12 mouse cellular contexts compared by ENCODE assay signal in genomic region chr9:47167681-47168240, GRCm38 (mm10).
DNase-seq lines count a peak whose midpoint lies in the region; ATAC-seq and TF ChIP-seq lines count a peak whose summit lies in the region.
"Had no signal": no experiment of that assay in that cellular context is flagged by ENCODE, and none has a peak within 500 bp of the region (broad histone marks: within the 10 kb centered on the region; RNA-seq: fewer than 3 reads in every experiment).

No protein-coding gene starts in this region.

- H3K27me3 ChIP-seq in embryonic facial prominence, embryonic 15.5 days = no peaks in the 10 kb centered on the region
- no peaks in the 10 kb centered on the region for H3K27me3 ChIP-seq in stomach, postnatal 0 days (ENCODE audit: control insufficient read depth, insufficient read depth, low read length)
- H3K27me3 ChIP-seq: forebrain, embryonic 15.5 days had no signal

- H3K9me3 ChIP-seq in embryonic facial prominence, embryonic 15.5 days (replicated peaks) = no peaks in the 10 kb centered on the region
- no peaks in the 10 kb centered on the region for H3K9me3 ChIP-seq in stomach, postnatal 0 days (ENCODE audit: control insufficient read depth, low read length)
- H3K9me3 ChIP-seq: forebrain, embryonic 15.5 days had no signal

- H3K4me2 ChIP-seq in embryonic facial prominence, embryonic 15.5 days (replicated peaks) = peak overlapping the region; percentile 49
- H3K4me2 ChIP-seq in stomach, postnatal 0 days (replicated peaks; ENCODE audit: low read depth) = peak overlapping the region; percentile 29
- H3K4me2 ChIP-seq: forebrain, embryonic 15.5 days had no signal

- WGBS in embryonic facial prominence, embryonic 15.5 days = 18% methylated on average over 20 of the region's 20 CpGs
- WGBS in stomach, postnatal 0 days = 48% methylated on average over 20 of the region's 20 CpGs

- ATAC-seq in embryonic facial prominence, embryonic 15.5 days (ENCODE audit: insufficient number of reproducible peaks, low FRiP score, low TSS enrichment, low read depth) = peak; percentile 69
- ATAC-seq in stomach, postnatal 0 days (ENCODE audit: low FRiP score, low TSS enrichment) = no peak
- ATAC-seq: forebrain, embryonic 15.5 days had no signal

- H3K4me3 ChIP-seq in embryonic facial prominence, embryonic 15.5 days (replicated peaks) = peak overlapping the region; percentile 31
- H3K4me3 ChIP-seq in stomach, postnatal 0 days (ENCODE audit: low read depth, low read length) = no peak overlapping the region
- H3K4me3 ChIP-seq: forebrain, embryonic 15.5 days; heart, adult 2 months had no signal

- H3K9ac ChIP-seq in embryonic facial prominence, embryonic 15.5 days = peak overlapping the region; percentile 9; the same call in 1 of the 2 replicates
- H3K9ac ChIP-seq in stomach, postnatal 0 days (ENCODE audit: low read length) = no peak overlapping the region
- H3K9ac ChIP-seq: forebrain, embryonic 15.5 days had no signal

- no peak for TF ChIP-seq CTCF in stomach, postnatal 0 days (IDR thresholded peaks at IDR 0.05; ENCODE audit: low read depth)

- H3K36me3 ChIP-seq in embryonic facial prominence, embryonic 15.5 days = no peaks in the 10 kb centered on the region
- H3K36me3 ChIP-seq in stomach, postnatal 0 days (ENCODE audit: control insufficient read depth, insufficient read depth, low read length) = no peaks in the 10 kb centered on the region
- H3K36me3 ChIP-seq: forebrain, embryonic 15.5 days had no signal

- intact Hi-C loops in heart, postnatal 36 days (cut with DNase I) = no loop called here

- no peak for TF ChIP-seq EP300 in stomach, postnatal 0 days (optimal IDR thresholded peaks at IDR 0.05)

- peaks cover 16% of the 10 kb centered on the region for H3K4me1 ChIP-seq in embryonic facial prominence, embryonic 15.5 days
- no peaks in the 10 kb centered on the region for H3K4me1 ChIP-seq in stomach, postnatal 0 days (replicated peaks; ENCODE audit: control insufficient read depth, insufficient read depth)
- H3K4me1 ChIP-seq: forebrain, embryonic 15.5 days had no signal

- DNase-seq in urinary bladder, adult 2 months (ENCODE audit: low spot score) = peak; percentile 23
- DNase-seq in urinary bladder, postnatal 4 days (ENCODE audit: low spot score in 2 of 2) = no peak
- DNase-seq in lung, postnatal 10 days = peak; percentile 2
- no peak for DNase-seq in stomach, postnatal 0 days (ENCODE audit: low spot score)
- DNase-seq in liver = no peak
- DNase-seq in heart, postnatal 36 days = no peak
- DNase-seq in kidney, adult 18-20 months = no peak
- DNase-seq: cerebellum, adult 9-10 months; heart, adult 2 months; thymus, postnatal 25 days had no signal

- H3K27ac ChIP-seq in embryonic facial prominence, embryonic 15.5 days (replicated peaks) = peak overlapping the region; percentile 80
- H3K27ac ChIP-seq in stomach, postnatal 0 days (replicated peaks) = 0 out of 2 replicates have a peak overlapping the region, but pooled peaks have one; percentile 13
- H3K27ac ChIP-seq: forebrain, embryonic 15.5 days; heart, adult 2 months had no signal

Comparison
In these comparisons a context has a peak if more than half of its experiments do, and no peak if none do; other contexts are left out.
1. DNase-seq: peak in urinary bladder, adult 2 months (single experiment) and lung, postnatal 10 days (single experiment); none in urinary bladder, postnatal 4 days (0 of 2), stomach, postnatal 0 days (single experiment), liver (single experiment), heart, postnatal 36 days (0 of 2) and kidney, adult 18-20 months (single experiment).